ENCODE assay signal across 22 mouse cellular contexts in the genomic region with DNA sequence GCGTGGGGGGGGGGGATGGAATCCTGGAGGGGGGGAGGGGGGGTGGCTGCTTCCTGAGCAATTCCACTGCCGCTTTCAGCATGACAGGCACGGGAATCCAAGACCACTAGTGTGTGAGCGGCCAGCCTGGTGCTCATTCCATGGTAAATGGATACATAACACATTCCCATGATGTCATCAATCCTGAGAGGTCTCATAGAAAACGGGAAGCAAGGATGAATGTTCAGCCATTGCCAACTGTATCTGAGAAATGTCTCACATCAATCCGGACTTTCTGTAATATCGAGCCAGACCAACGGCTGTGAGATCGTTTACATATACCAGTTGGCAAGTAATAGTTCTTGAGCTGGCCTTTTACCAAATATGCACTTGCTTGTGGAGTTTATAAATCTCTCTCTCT.
DNase-seq lines count a peak whose midpoint lies in the region; ATAC-seq and TF ChIP-seq lines count a peak whose summit lies in the region.
"Had no signal": no experiment of that assay in that cellular context is flagged by ENCODE, and none has a peak within 500 bp of the region (broad histone marks: within the 10 kb centered on the region; RNA-seq: fewer than 3 reads in every experiment).

No protein-coding gene starts in this region.

- TF ChIP-seq POLR2A in lung, adult 2 months (IDR thresholded peaks at IDR 0.05; ENCODE audit: borderline replicate concordance, extremely low read depth, low read depth, low read length), result no peak
- TF ChIP-seq POLR2A in embryonic fibroblast, embryonic 13.5 days (IDR thresholded peaks at IDR 0.05; ENCODE audit: low read depth, low read length), result no peak

- peak; percentile 74 for DNase-seq in heart, adult 11 months
- no peak for DNase-seq in heart, postnatal 4 days
- no peak for DNase-seq in lung, adult 2 months
- DNase-seq: adrenal gland, postnatal 36 days; B cell, adult 2 months; cerebellum, adult 18-20 months; cerebellum, postnatal 25 days; embryo, embryonic 11 days; gastrocnemius, postnatal 10 days; heart, adult 18-20 months; kidney, postnatal 36 days; thymus, adult 2 months had no signal

- no peak for TF ChIP-seq CTCF in lung, adult 2 months (IDR thresholded peaks at IDR 0.05; ENCODE audit: insufficient read depth, low read length)
- no peak for TF ChIP-seq CTCF in embryonic fibroblast, embryonic 13.5 days (IDR thresholded peaks at IDR 0.05; ENCODE audit: borderline replicate concordance, insufficient read depth, low read length)

- H3K4me3 ChIP-seq in lung, embryonic 15.5 days, result no peak overlapping the region
- H3K4me3 ChIP-seq in lung, adult 2 months (replicated peaks; ENCODE audit: extremely low read depth, low read depth, low read length), result no peak overlapping the region
- no peak overlapping the region for H3K4me3 ChIP-seq in embryonic fibroblast, embryonic 13.5 days (ENCODE audit: insufficient read depth, low read length)
- no peak overlapping the region for H3K4me3 ChIP-seq in stomach, embryonic 16.5 days (replicated peaks; ENCODE audit: low read length)
- H3K4me3 ChIP-seq in neural tube, embryonic 15.5 days (replicated peaks), result no peak overlapping the region
- H3K4me3 ChIP-seq: heart, embryonic 13.5 days; hindbrain, embryonic 12.5 days; liver, embryonic 15.5 days; megakaryocyte, embryonic 14.5 days; midbrain, embryonic 15.5 days; myocyte had no signal

- H3K4me1 ChIP-seq in lung, embryonic 15.5 days, result peaks cover 39% of the 10 kb centered on the region
- no peaks in the 10 kb centered on the region for H3K4me1 ChIP-seq in lung, adult 2 months (ENCODE audit: control insufficient read depth, insufficient read depth, low read length)
- H3K4me1 ChIP-seq in embryonic fibroblast, embryonic 13.5 days (ENCODE audit: control insufficient read depth, insufficient read depth, low read length), result no peaks in the 10 kb centered on the region; the same call in 1 of the 2 replicates
- peaks cover 11% of the 10 kb centered on the region; the same call in 1 of the 2 replicates for H3K4me1 ChIP-seq in stomach, embryonic 16.5 days (ENCODE audit: control insufficient read depth, insufficient read depth, low read length)
- H3K4me1 ChIP-seq in neural tube, embryonic 15.5 days, result no peaks in the 10 kb centered on the region
- H3K4me1 ChIP-seq: hindbrain, embryonic 12.5 days; liver, embryonic 15.5 days; midbrain, embryonic 15.5 days had no signal

- WGBS in lung, embryonic 15.5 days, result 38% methylated on average over 9 of the region's 9 CpGs
- 42% methylated on average over 9 of the region's 9 CpGs for WGBS in lung, adult 2 months
- 38% methylated on average over 9 of the region's 9 CpGs for WGBS in stomach, embryonic 16.5 days
- WGBS in neural tube, embryonic 15.5 days, result 84% methylated on average over 9 of the region's 9 CpGs

- H3K27me3 ChIP-seq in lung, embryonic 15.5 days, result no peaks in the 10 kb centered on the region
- no peaks in the 10 kb centered on the region for H3K27me3 ChIP-seq in stomach, embryonic 16.5 days (ENCODE audit: control insufficient read depth, insufficient read depth, low read length)
- no peaks in the 10 kb centered on the region for H3K27me3 ChIP-seq in neural tube, embryonic 15.5 days (replicated peaks)
- H3K27me3 ChIP-seq: heart, embryonic 13.5 days; hindbrain, embryonic 12.5 days; liver, embryonic 15.5 days; midbrain, embryonic 15.5 days had no signal

- H3K9ac ChIP-seq in lung, embryonic 15.5 days, result no peak overlapping the region
- H3K9ac ChIP-seq in stomach, embryonic 16.5 days (ENCODE audit: low read length), result no peak overlapping the region
- H3K9ac ChIP-seq in neural tube, embryonic 15.5 days (replicated peaks), result no peak overlapping the region
- H3K9ac ChIP-seq: heart, embryonic 13.5 days; hindbrain, embryonic 12.5 days; liver, embryonic 15.5 days; midbrain, embryonic 15.5 days had no signal

- H3K36me3 ChIP-seq in lung, embryonic 15.5 days, result no peaks in the 10 kb centered on the region
- H3K36me3 ChIP-seq in stomach, embryonic 16.5 days (ENCODE audit: control insufficient read depth, insufficient read depth, low read length), result no peaks in the 10 kb centered on the region
- H3K36me3 ChIP-seq in neural tube, embryonic 15.5 days, result no peaks in the 10 kb centered on the region
- H3K36me3 ChIP-seq: heart, embryonic 13.5 days; hindbrain, embryonic 12.5 days; liver, embryonic 15.5 days; midbrain, embryonic 15.5 days had no signal

- no peaks in the 10 kb centered on the region for H3K9me3 ChIP-seq in lung, embryonic 15.5 days
- H3K9me3 ChIP-seq in stomach, embryonic 16.5 days (replicated peaks; ENCODE audit: control insufficient read depth, low read length), result no peaks in the 10 kb centered on the region
- H3K9me3 ChIP-seq in neural tube, embryonic 15.5 days (replicated peaks), result no peaks in the 10 kb centered on the region
- H3K9me3 ChIP-seq: heart, embryonic 13.5 days; hindbrain, embryonic 12.5 days; liver, embryonic 15.5 days; megakaryocyte, embryonic 14.5 days; midbrain, embryonic 15.5 days had no signal

- ATAC-seq in lung, embryonic 15.5 days (ENCODE audit: borderline replicate concordance, extremely low read depth, low FRiP score, low TSS enrichment), result peak; percentile 46; the same call in 1 of the 2 replicates
- peak; percentile 79 for ATAC-seq in stomach, embryonic 16.5 days (ENCODE audit: insufficient read depth, low FRiP score)
- ATAC-seq in neural tube, embryonic 15.5 days (ENCODE audit: low FRiP score), result no peak
- ATAC-seq: midbrain, embryonic 15.5 days had no signal

- no peak overlapping the region for H3K4me2 ChIP-seq in lung, embryonic 15.5 days
- H3K4me2 ChIP-seq in stomach, embryonic 16.5 days (ENCODE audit: low read depth, low read length), result no peak overlapping the region
- no peak overlapping the region for H3K4me2 ChIP-seq in neural tube, embryonic 15.5 days
- H3K4me2 ChIP-seq: heart, embryonic 13.5 days; hindbrain, embryonic 12.5 days; liver, embryonic 15.5 days; midbrain, embryonic 15.5 days had no signal

- 0 out of 2 replicates have a peak overlapping the region, but pooled peaks have one; percentile 26 for H3K27ac ChIP-seq in lung, embryonic 15.5 days
- peak overlapping the region; percentile 49 for H3K27ac ChIP-seq in embryonic fibroblast, embryonic 13.5 days (ENCODE audit: insufficient read depth, low read length)
- H3K27ac ChIP-seq in stomach, embryonic 16.5 days (ENCODE audit: low read length), result no peak overlapping the region
- H3K27ac ChIP-seq in neural tube, embryonic 15.5 days (replicated peaks), result no peak overlapping the region
- H3K27ac ChIP-seq: hindbrain, embryonic 12.5 days; liver, embryonic 15.5 days; midbrain, embryonic 15.5 days had no signal

Comparison
In these comparisons a context has a peak if more than half of its experiments do, and no peak if none do; other contexts are left out.
1. H3K27ac ChIP-seq: peak in lung, embryonic 15.5 days (single experiment) and embryonic fibroblast, embryonic 13.5 days (single experiment); none in stomach, embryonic 16.5 days (single experiment) and neural tube, embryonic 15.5 days (single experiment).